Mouse (Mus musculus) kidney, postnatal 0 days (tissue): ENCODE measurements around the gene Ahcyl2. TPM values are rescaled to one million over a fixed set of nuclear protein-coding genes. Genes with fewer than 3 reads are reported as not detected.

Experiments used
- ATAC-seq: fragments of 200-750 bp; cut with Nextera tagmentation; replicated peaks from 2 replicates; pipeline ENCODE4 v1.8.0; 2017; ENCODE audit warnings: low read depth, moderate number of reproducible peaks, moderate TSS enrichment, moderate library complexity; ENCODE audit not compliant: low FRiP score
- DNase-seq: peaks from one replicate; pipeline ENCODE4 v3.0.0-alpha.2; 2016; ENCODE audit warnings: low spot score
- H3K27ac ChIP-seq: fragments of 300-500 bp; sonication (generic); 2 replicates; pipeline ENCODE4 v1.5.1; 2014; ENCODE audit warnings: mild to moderate bottlenecking
- H3K27me3 ChIP-seq: fragments of 300-500 bp; sonication (generic); 2 replicates; pipeline ENCODE4 v1.6.1; 2014; ENCODE audit warnings: low read length, mixed read lengths; ENCODE audit not compliant: insufficient read depth
- H3K36me3 ChIP-seq: fragments of 300-500 bp; sonication (generic); 2 replicates; pipeline ENCODE4 v1.6.1; 2014; ENCODE audit warnings: low read length, mixed read lengths; ENCODE audit not compliant: insufficient read depth
- H3K4me1 ChIP-seq: fragments of 300-500 bp; sonication (generic); replicated peaks from 2 replicates; pipeline ENCODE4 v1.6.1; 2014; ENCODE audit warnings: antibody characterized with exemption, low read length, mixed read lengths; ENCODE audit not compliant: insufficient read depth
- H3K4me2 ChIP-seq: fragments of 300-500 bp; sonication (generic); 2 replicates; pipeline ENCODE4 v1.6.1; 2014; ENCODE audit warnings: mild to moderate bottlenecking, low read length, moderate library complexity, mixed read lengths
- H3K4me3 ChIP-seq: fragments of 300-500 bp; sonication (generic); replicated peaks from 2 replicates; pipeline ENCODE4 v1.5.1; 2014; ENCODE audit warnings: low read depth, low read length
- H3K9ac ChIP-seq: fragments of 300-500 bp; sonication (generic); 2 replicates; pipeline ENCODE4 v1.6.1; 2014; ENCODE audit warnings: low read depth, low read length
- H3K9me3 ChIP-seq: fragments of 300-500 bp; sonication (generic); replicated peaks from 2 replicates; pipeline ENCODE4 v1.6.1; 2016; ENCODE audit warnings: low read length, inconsistent platforms, mixed read lengths
- CTCF ChIP-seq: IDR thresholded peaks from 2 replicates; pipeline ENCODE4 v1.5.1; 2016; ENCODE audit warnings: antibody characterized with exemption, low read depth, mild to moderate bottlenecking, moderate library complexity
- WGBS: fragments of 180-500 bp; shearing (Covaris S2); extraction: QIAGEN DNeasy Blood & Tissue Kit; methylation state at CpG from one replicate; pipeline ENCODE4 v1.1.7; 2014; 5-methylcytosine and 5-hydroxymethylcytosine counted together
- polyA plus RNA-seq: library from polyadenylated mRNA; unstranded; fragments of >200 nt; fragmentation: Nextera tagmentation; extraction: Ambion mirVana; gene quantifications from 2 replicates; pipeline ENCODE4 v1.2.1, GENCODE M21; 2015

Gene Ahcyl2
- polyA plus RNA-seq, result 18.5 and 18.7 TPM in 2 replicates

- Histone ChIP-seq H3K4me1 (0 out of 2 replicates have a peak, but pooled peaks cover 4% of the 10 kb centered on the region), H3K27me3 (no peaks in the 10 kb centered on the region), H3K36me3 (no peaks in the 10 kb centered on the region), H3K9ac (peak within 1 kb of the TSS; percentile 83), H3K9me3 (no peaks in the 10 kb centered on the region), H3K27ac (peak within 1 kb of the TSS; percentile 91), H3K4me3 (peak within 1 kb of the TSS; percentile 89), H3K4me2 (peak within 1 kb of the TSS; percentile 76)
- WGBS, result under 1% methylated on average over 46 of the region's 61 CpGs
- peak; percentile 98 for DNase-seq
- TF ChIP-seq CTCF, result no peak
- peak; percentile 98 for ATAC-seq
Observed at GRCm38 (mm10) chr6:29767813-29768660, at the start of gene Ahcyl2. Ahcyl2 (plus strand) TSS chr6:29768011.

DNA sequence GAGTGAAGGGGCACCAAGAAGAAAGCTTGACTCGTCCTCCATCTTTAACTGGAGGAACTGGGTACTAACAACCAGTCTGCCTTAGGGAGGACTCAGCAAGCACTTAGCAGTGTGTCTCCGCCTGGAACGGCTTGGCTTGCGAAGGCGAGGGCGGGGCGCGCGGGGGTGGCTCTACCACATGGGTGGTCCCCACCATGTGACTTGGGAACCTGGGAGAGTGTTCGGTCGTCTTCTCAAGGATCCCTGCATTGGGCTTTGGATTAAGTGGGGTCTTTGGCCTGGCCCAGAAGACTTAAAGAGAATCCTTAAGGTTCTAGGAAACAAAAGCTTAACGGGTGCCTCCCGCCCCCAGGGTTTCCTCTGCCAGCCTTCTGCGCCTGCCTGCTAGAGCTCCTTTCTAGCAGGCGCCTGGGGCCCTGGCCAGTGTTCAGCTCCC, 48.9 kb upstream of the Ahcyl2 start:
- WGBS, result 3% methylated on average over 15 of the region's 15 CpGs
- H3K27ac ChIP-seq, result peak overlapping the region; percentile 14; the same call in 1 of the 2 replicates
- peak; percentile 81 for ATAC-seq

GRCm38 (mm10) chr6:29721890-29722289, 45.9 kb upstream of the Ahcyl2 start:
- 62% methylated on average over 2 of the region's 2 CpGs for WGBS
- no peak for ATAC-seq
- Histone ChIP-seq H3K4me2 (no peak overlapping the region), H3K36me3 (no peaks in the 10 kb centered on the region), H3K4me3 (no peak overlapping the region), H3K27ac (no peak overlapping the region), H3K4me1 (0 out of 2 replicates have a peak, but pooled peaks cover 6% of the 10 kb centered on the region), H3K9me3 (no peaks in the 10 kb centered on the region), H3K27me3 (no peaks in the 10 kb centered on the region), H3K9ac (no peak overlapping the region)
- no peak for TF ChIP-seq CTCF
- DNase-seq, result no peak

More for the DNA sequence above, 48.9 kb upstream of the Ahcyl2 start:
- Histone ChIP-seq H3K4me2 (peak overlapping the region; percentile 64), H3K9ac (peak overlapping the region; percentile 46; the same call in 1 of the 2 replicates), H3K9me3 (no peaks in the 10 kb centered on the region), H3K36me3 (no peaks in the 10 kb centered on the region), H3K4me1 (0 out of 2 replicates have a peak, but pooled peaks cover 6% of the 10 kb centered on the region), H3K4me3 (peak overlapping the region; percentile 34), H3K27me3 (no peaks in the 10 kb centered on the region)
- DNase-seq, result peak; percentile 80
- no peak for TF ChIP-seq CTCF

GRCm38 (mm10) chr6:29726576-29727200, 41.1 kb upstream of the Ahcyl2 start:
- Histone ChIP-seq H3K4me3 (no peak overlapping the region), H3K9ac (no peak overlapping the region), H3K36me3 (no peaks in the 10 kb centered on the region), H3K4me2 (no peak overlapping the region), H3K27me3 (no peaks in the 10 kb centered on the region), H3K9me3 (no peaks in the 10 kb centered on the region), H3K4me1 (no peaks in the 10 kb centered on the region), H3K27ac (no peak overlapping the region)
- ATAC-seq (no peak), DNase-seq (peak; percentile 34)
- TF ChIP-seq CTCF, result no peak
- WGBS, result 55% methylated on average over 1 of the region's 1 CpGs

GRCm38 (mm10) chr6:29728035-29728434, 39.8 kb upstream of the Ahcyl2 start:
- H3K36me3 ChIP-seq, result no peaks in the 10 kb centered on the region
- no peaks in the 10 kb centered on the region for H3K27me3 ChIP-seq
- H3K4me2 ChIP-seq, result no peak overlapping the region
- no peak for TF ChIP-seq CTCF
- no peak overlapping the region for H3K4me3 ChIP-seq
- no peaks in the 10 kb centered on the region for H3K9me3 ChIP-seq
- no peaks in the 10 kb centered on the region for H3K4me1 ChIP-seq
- no peak for ATAC-seq
- H3K27ac ChIP-seq, result no peak overlapping the region
- H3K9ac ChIP-seq, result no peak overlapping the region
- WGBS, result 69% methylated on average over 3 of the region's 3 CpGs
- no peak for DNase-seq

- WGBS, result 51% methylated on average over 1 of the region's 1 CpGs
- Histone ChIP-seq H3K9me3 (no peaks in the 10 kb centered on the region), H3K36me3 (no peaks in the 10 kb centered on the region), H3K4me2 (no peak overlapping the region), H3K27ac (no peak overlapping the region), H3K9ac (no peak overlapping the region), H3K4me3 (no peak overlapping the region), H3K27me3 (no peaks in the 10 kb centered on the region), H3K4me1 (no peaks in the 10 kb centered on the region)
- DNase-seq (no peak), ATAC-seq (no peak)
- no peak for TF ChIP-seq CTCF
Observed at GRCm38 (mm10) chr6:29729491-29729890, 38.3 kb upstream of the Ahcyl2 start.
